Comparison of ENCODE assay signal across 7 mouse cellular contexts in the genomic region with DNA sequence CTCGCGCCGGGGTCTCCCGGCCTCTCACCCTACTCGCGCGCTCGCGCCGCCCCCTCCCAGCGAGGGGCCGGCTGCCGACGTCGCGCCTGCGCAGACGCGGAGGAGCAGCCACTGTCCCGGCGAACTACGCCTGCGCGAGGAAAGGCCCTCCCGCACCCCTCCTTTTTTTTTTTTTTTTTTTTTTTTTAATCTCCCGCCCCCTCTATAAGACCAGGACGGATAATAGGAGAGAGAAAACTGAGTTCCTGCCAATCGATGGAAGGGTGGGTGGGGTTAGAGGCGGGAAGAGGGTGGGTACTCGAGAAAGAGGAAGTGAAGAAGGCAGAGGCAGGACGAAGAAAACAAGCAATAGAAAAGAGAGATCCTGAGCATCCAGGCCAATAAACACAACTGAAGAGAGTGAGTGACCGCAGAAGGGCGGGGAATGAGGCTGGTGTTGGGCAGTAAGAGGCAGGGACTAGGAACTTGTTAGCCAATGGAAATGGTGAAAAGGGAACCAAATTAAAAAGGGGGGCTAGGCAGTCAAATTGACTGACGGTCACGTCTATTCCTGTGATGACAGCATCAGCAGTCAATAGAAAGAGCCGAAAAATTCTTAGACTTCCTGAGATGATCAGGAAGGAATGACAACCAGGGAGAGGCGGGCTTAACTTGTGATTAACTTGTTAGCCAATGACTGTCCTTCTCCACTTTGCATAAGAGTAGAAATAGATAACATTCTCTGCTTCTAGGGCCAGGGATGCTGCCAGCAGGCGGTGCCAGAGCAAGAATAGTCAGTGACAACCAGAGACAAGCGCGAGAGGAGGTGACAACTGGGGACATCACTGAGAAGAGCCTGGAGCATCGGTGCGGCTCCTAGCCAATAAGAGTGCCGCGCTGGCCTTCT. TPM values are rescaled to one million over a fixed set of nuclear protein-coding genes. Genes with fewer than 3 reads are reported as not detected.
DNase-seq lines count a peak whose midpoint lies in the region; ATAC-seq and TF ChIP-seq lines count a peak whose summit lies in the region.

A gene (plus strand): TSS at position 338 of the 886 bp plus-strand sequence.

- peak within 1 kb of the TSS; percentile 76 for H3K9ac ChIP-seq in intestine, postnatal 0 days (ENCODE audit: low read depth, low read length)
- peak within 1 kb of the TSS; percentile 89 for H3K9ac ChIP-seq in midbrain, embryonic 12.5 days (replicated peaks)

- WGBS in embryonic facial prominence, embryonic 10.5 days, result under 1% methylated on average over 44 of the region's 44 CpGs
- WGBS in intestine, postnatal 0 days, result under 1% methylated on average over 43 of the region's 44 CpGs
- WGBS in midbrain, embryonic 12.5 days, result under 1% methylated on average over 37 of the region's 44 CpGs
- WGBS in small intestine, adult 2 months, result 0% methylated on average over 44 of the region's 44 CpGs

- H3K36me3 ChIP-seq in embryonic facial prominence, embryonic 10.5 days (replicated peaks), result peaks cover 18% of the 10 kb centered on the region
- H3K36me3 ChIP-seq in intestine, postnatal 0 days (ENCODE audit: control insufficient read depth, insufficient read depth), result 0 out of 2 replicates have a peak, but pooled peaks cover under 1% of the 10 kb centered on the region
- H3K36me3 ChIP-seq in midbrain, embryonic 12.5 days, result peaks cover 9% of the 10 kb centered on the region; the same call in 1 of the 2 replicates
- H3K36me3 ChIP-seq in small intestine, adult 2 months (ENCODE audit: control insufficient read depth, insufficient read depth, low read length), result peaks cover 2% of the 10 kb centered on the region; the same call in 1 of the 2 replicates

- peak within 1 kb of the TSS; percentile 74 for H3K4me3 ChIP-seq in embryonic facial prominence, embryonic 10.5 days
- peak within 1 kb of the TSS; percentile 77 for H3K4me3 ChIP-seq in intestine, postnatal 0 days (ENCODE audit: low read depth, low read length)
- H3K4me3 ChIP-seq in midbrain, embryonic 12.5 days, result peak within 1 kb of the TSS; percentile 74
- H3K4me3 ChIP-seq in small intestine, adult 2 months (ENCODE audit: low read depth, low read length), result peak within 1 kb of the TSS; percentile 73

- peak; percentile 96 for ATAC-seq in intestine, postnatal 0 days
- peak; percentile 94 for ATAC-seq in midbrain, embryonic 12.5 days (ENCODE audit: low FRiP score, low read depth)

- TF ChIP-seq POLR2A in small intestine, adult 2 months (IDR thresholded peaks at IDR 0.05; ENCODE audit: low read depth, low read length), result peak; percentile 63

- H3K27ac ChIP-seq in embryonic facial prominence, embryonic 10.5 days (replicated peaks), result peak within 1 kb of the TSS; percentile 94
- peak within 1 kb of the TSS; percentile 79 for H3K27ac ChIP-seq in intestine, postnatal 0 days (ENCODE audit: low read depth, low read length)
- H3K27ac ChIP-seq in midbrain, embryonic 12.5 days (replicated peaks), result peak within 1 kb of the TSS; percentile 84
- peak within 1 kb of the TSS; percentile 55 for H3K27ac ChIP-seq in small intestine, adult 2 months (ENCODE audit: insufficient read depth, low read depth, low read length)

- H3K4me2 ChIP-seq in intestine, postnatal 0 days (replicated peaks; ENCODE audit: low read depth), result peak within 1 kb of the TSS; percentile 93
- H3K4me2 ChIP-seq in midbrain, embryonic 12.5 days (replicated peaks), result peak within 1 kb of the TSS; percentile 88

- H3K9me3 ChIP-seq in embryonic facial prominence, embryonic 10.5 days, result no peaks in the 10 kb centered on the region
- H3K9me3 ChIP-seq in intestine, postnatal 0 days (ENCODE audit: control insufficient read depth), result no peaks in the 10 kb centered on the region
- no peaks in the 10 kb centered on the region for H3K9me3 ChIP-seq in midbrain, embryonic 12.5 days

- peak; percentile 87 for TF ChIP-seq CTCF in intestine, postnatal 0 days (IDR thresholded peaks at IDR 0.05; ENCODE audit: low read depth)
- TF ChIP-seq CTCF in small intestine, adult 2 months (IDR thresholded peaks at IDR 0.05; ENCODE audit: extremely low read depth, insufficient read length, insufficient replicate concordance, low read depth, low read length), result peak; percentile 66; the same call in 1 of the 2 replicates

- intact Hi-C loops in left cerebral cortex, postnatal 4 days (cut with DNase I), result no loop called here

- H3K27me3 ChIP-seq in embryonic facial prominence, embryonic 10.5 days (replicated peaks; ENCODE audit: low read depth, poor library complexity, severe bottlenecking), result peaks cover 11% of the 10 kb centered on the region
- no peaks in the 10 kb centered on the region for H3K27me3 ChIP-seq in intestine, postnatal 0 days (replicated peaks; ENCODE audit: control insufficient read depth, insufficient read depth, low read length)
- peaks cover 2% of the 10 kb centered on the region for H3K27me3 ChIP-seq in midbrain, embryonic 12.5 days
- no peaks in the 10 kb centered on the region for H3K27me3 ChIP-seq in small intestine, adult 2 months (ENCODE audit: control insufficient read depth, insufficient read depth, low read length)

- DNase-seq in adrenal gland, postnatal 10 days, result peak; percentile 95
- peak; percentile 97 for DNase-seq in embryonic facial prominence, embryonic 10.5 days (ENCODE audit: low spot score)
- peak; percentile 97 for DNase-seq in gonadal fat pad, adult 2 months (ENCODE audit: low read depth)
- peak; percentile 97 for DNase-seq in left cerebral cortex, postnatal 4 days

- H3K4me1 ChIP-seq in embryonic facial prominence, embryonic 10.5 days, result peaks cover 41% of the 10 kb centered on the region
- no peaks in the 10 kb centered on the region for H3K4me1 ChIP-seq in intestine, postnatal 0 days (replicated peaks; ENCODE audit: control insufficient read depth, insufficient read depth, low read length)
- H3K4me1 ChIP-seq in midbrain, embryonic 12.5 days, result peaks cover 29% of the 10 kb centered on the region
- H3K4me1 ChIP-seq in small intestine, adult 2 months (ENCODE audit: control insufficient read depth, insufficient read depth, insufficient read length, low read length), result peaks cover 2% of the 10 kb centered on the region

RNA-seq across cellular contexts. Expression of the gene that starts here (rescaled TPM):
- 1,000 to 10,000 TPM in 1 of 2 experiments, 100 to 1,000 TPM in 1; 678 to 2,339 TPM for total RNA-seq in adrenal gland, postnatal 10 days (2021)
- 9.3 and 10.7 TPM in 2 replicates for polyA plus RNA-seq in embryonic facial prominence, embryonic 10.5 days (2016; fragmentation: Nextera tagmentation; extraction: Ambion mirVana)
- polyA plus RNA-seq in gonadal fat pad, adult 2 months (2012; rRNA removed), result 1.3 and 7.6 TPM in 2 replicates
- 10.7 and 12.3 TPM in 2 replicates for polyA plus RNA-seq in intestine, postnatal 0 days (2015; fragmentation: Nextera tagmentation; extraction: Ambion mirVana)
- total RNA-seq in left cerebral cortex, postnatal 4 days (2021), result 1 to 10 TPM in 1 of 2 experiments, not detected in 1; 1.2 TPM
- polyA plus RNA-seq in midbrain, embryonic 12.5 days (2016; fragmentation: Nextera tagmentation; extraction: Ambion mirVana), result 12.6 and 13.1 TPM in 2 replicates
- polyA plus RNA-seq in small intestine, adult 2 months (2012; rRNA removed), result 0.74 and 1.3 TPM in 2 replicates

Comparison
In these comparisons a context has a peak if more than half of its experiments do, and no peak if none do; other contexts are left out.
1. Peak in every context shown above with its lines: DNase-seq, ATAC-seq, H3K4me3 ChIP-seq and H3K27ac ChIP-seq.
2. RNA of the gene that starts here (total RNA-seq): 678 to 2,339 TPM in adrenal gland, postnatal 10 days; 1.2 TPM in left cerebral cortex, postnatal 4 days; every median in the first group is over 100 times any median in the second.